Mouse (Mus musculus) cerebellum, adult (tissue): Measurements from ENCODE around the gene Klhdc8a.
A peak's percentile ranks its signal among the peaks of the same experiment; 100 is the strongest.
"Not testable (repeated sequence)": the region's sequence is repeated elsewhere in the genome, so short reads cannot be mapped to it uniquely, and the experiment has no call there.

Experiments
- ATAC-seq: cut with Nextera tagmentation; 2 replicates; pipeline ENCODE4 v1.9.2; 2017; ENCODE audit warnings: mild to moderate bottlenecking, moderate library complexity, mixed read lengths; ENCODE audit not compliant: insufficient number of reproducible peaks, low FRiP score, low TSS enrichment

Gene Klhdc8a

GRCm38 (mm10) chr1:132298425-132298800 is at the start of gene Klhdc8a:
Klhdc8a (plus strand) TSS chr1:132298626.
- ATAC-seq = peak; percentile 63; the same call in 1 of the 2 replicates

DNA sequence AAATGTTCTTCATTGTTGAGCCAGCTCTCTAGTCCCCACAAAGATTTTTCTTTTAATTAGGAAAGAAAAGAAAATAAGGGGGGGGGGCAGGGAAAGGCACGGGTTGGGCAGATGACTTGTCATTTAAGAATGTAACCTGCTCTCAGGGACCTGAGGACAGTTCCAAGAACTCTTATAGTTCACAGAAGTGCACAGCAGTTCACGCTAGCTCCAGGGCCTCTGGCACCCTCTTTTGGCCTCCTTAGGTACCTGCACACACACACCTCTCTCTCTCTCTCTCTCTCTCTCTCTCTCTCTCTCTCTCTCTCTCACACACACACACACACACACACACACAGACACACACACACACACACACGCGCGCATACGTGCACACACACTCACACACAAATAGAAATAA is 44.0 kb upstream of the Klhdc8a start:
- ATAC-seq = no peak

GRCm38 (mm10) chr1:132260331-132260730 is 38.1 kb upstream of the Klhdc8a start:
- no peak for ATAC-seq

DNA sequence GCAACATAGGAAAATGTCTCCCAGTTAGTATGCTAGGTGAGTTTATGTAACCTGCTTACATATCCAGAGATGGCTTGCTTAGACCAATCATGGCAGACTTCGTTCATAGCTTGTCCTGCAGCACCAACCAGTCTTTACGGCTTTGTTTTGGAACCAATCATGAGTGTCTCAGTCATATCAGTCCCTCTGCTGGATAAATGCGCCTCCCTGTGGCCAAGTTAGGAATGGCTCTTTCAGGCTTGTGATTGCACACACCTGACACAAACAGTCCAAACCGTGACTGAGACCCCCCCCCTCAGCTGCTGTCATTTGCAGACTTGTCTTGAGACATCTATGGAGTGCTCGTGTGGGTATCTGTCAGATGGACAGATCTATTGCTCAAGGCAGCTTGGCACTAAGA is 37.4 kb upstream of the Klhdc8a start:
- no peak for ATAC-seq

DNA sequence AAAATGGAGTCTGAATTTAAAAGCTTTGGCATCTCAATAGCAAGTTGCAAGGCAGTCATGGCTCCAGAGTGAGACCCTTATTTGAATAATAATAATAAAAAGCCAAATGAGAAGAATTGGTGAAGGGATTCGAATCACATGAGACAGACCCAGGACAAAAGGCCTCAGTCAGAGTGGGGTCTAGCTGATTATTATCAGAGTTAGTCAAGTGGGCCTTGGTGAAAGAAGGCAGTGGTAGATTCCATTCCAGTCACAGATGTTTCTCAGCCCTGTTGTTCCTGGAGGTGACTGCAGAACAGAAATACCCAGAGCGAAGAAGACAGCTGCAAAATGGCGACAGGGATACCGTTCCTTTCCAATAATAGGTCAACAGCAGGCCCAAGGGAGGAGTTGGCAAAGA is 34.8 kb upstream of the Klhdc8a start:
- ATAC-seq = no peak

- no peak for ATAC-seq
Observed at GRCm38 (mm10) chr1:132264577-132264976, 33.8 kb upstream of the Klhdc8a start.

GRCm38 (mm10) chr1:132265211-132265859 is 33.1 kb upstream of the Klhdc8a start:
- no peak for ATAC-seq

- ATAC-seq = no peak
Observed at GRCm38 (mm10) chr1:132265936-132266335, 32.5 kb upstream of the Klhdc8a start.

- no peak for ATAC-seq
Observed at GRCm38 (mm10) chr1:132266791-132267557, 31.5 kb upstream of the Klhdc8a start.

GRCm38 (mm10) chr1:132267959-132268358 is 30.5 kb upstream of the Klhdc8a start:
- no peak for ATAC-seq

- ATAC-seq = no peak
Observed at GRCm38 (mm10) chr1:132268418-132269060, 29.9 kb upstream of the Klhdc8a start.

GRCm38 (mm10) chr1:132271237-132271636 is 27.2 kb upstream of the Klhdc8a start:
- ATAC-seq = no peak

GRCm38 (mm10) chr1:132276694-132277093 is 21.7 kb upstream of the Klhdc8a start:
- ATAC-seq = no peak

GRCm38 (mm10) chr1:132277124-132277523 is 21.3 kb upstream of the Klhdc8a start:
- no peak for ATAC-seq

GRCm38 (mm10) chr1:132280636-132281035 is 17.8 kb upstream of the Klhdc8a start:
- not testable (repeated sequence) for ATAC-seq

- ATAC-seq = no peak
Observed at GRCm38 (mm10) chr1:132281523-132282176, 16.8 kb upstream of the Klhdc8a start.

DNA sequence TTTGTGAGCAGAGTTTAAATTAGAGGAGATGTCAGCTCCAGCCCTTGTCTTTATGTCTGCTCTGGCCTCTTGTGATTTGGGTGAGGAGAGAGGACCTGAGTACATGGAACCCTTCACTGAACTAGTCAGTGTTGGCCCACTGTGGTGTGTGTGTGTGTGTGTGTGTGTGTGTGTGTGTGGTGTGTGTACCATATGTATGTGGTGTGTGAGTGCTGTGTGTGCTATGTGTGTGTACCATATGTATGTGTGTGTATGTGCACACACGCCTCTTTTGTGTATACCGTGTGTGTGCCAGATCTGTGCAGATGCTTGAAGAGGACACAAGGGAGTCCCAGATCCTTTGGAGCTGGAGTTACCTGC is 16.3 kb upstream of the Klhdc8a start:
- ATAC-seq = no peak

GRCm38 (mm10) chr1:132283018-132283417 is 15.4 kb upstream of the Klhdc8a start:
- ATAC-seq = no peak

DNA sequence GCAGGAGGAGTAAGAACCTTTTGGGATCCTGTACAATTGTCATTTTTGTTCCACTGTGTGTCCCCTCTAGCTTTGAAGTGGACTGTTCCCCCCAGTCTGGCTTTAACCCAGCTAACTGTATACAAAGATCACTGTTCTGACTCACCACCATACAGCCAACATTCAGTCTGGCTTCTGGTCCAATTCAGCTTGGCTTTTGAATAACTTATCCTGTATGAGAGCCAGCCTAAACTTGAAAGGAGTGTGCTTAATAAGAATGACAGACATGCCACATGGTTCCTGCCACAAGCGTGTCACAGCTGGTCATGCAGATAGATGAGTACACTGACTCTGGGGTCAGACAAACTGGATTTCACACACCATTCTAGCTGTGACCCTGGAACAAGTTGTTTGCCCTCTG is 11.7 kb upstream of the Klhdc8a start:
- ATAC-seq = no peak

GRCm38 (mm10) chr1:132287445-132287844 is 11.0 kb upstream of the Klhdc8a start:
- ATAC-seq = no peak

GRCm38 (mm10) chr1:132287991-132288451 is 10.4 kb upstream of the Klhdc8a start:
- no peak for ATAC-seq
